Mouse (Mus musculus) cortical plate, adult 2 months (tissue): ENCODE results near the gene Plekhh3.

ENCODE experiments used
- CTCF ChIP-seq: fragments of 200-500 bp; IDR thresholded peaks from 2 replicates; pipeline ENCODE4 v1.5.1; 2011; ENCODE audit warnings: mild to moderate bottlenecking, control low read depth, low read length; ENCODE audit not compliant: insufficient read depth; ENCODE audit errors: extremely low read depth
- POLR2A ChIP-seq: fragments of 200-500 bp; IDR thresholded peaks from 2 replicates; pipeline ENCODE4 v1.6.1; 2011; ENCODE audit warnings: mild to moderate bottlenecking, low read length, control low read depth; ENCODE audit not compliant: insufficient read depth; ENCODE audit errors: extremely low read depth

GRCm38 (mm10) chr11:101170811-101171610 is at the start of gene Plekhh3:
- TF ChIP-seq CTCF (no peak), POLR2A (0 out of 2 replicates have a peak, but pooled peaks have one; percentile 16)
